Mouse (Mus musculus) small intestine, adult 2 months (tissue): Measurements from ENCODE around the gene Csf2rb2. TPM values are rescaled to one million over a fixed set of nuclear protein-coding genes. Genes with fewer than 3 reads are reported as not detected.
"Not testable (repeated sequence)": the region's sequence is repeated elsewhere in the genome, so short reads cannot be mapped to it uniquely, and the experiment has no call there.

ENCODE experiments used
- H3K27ac ChIP-seq: fragments of 200-500 bp; 2 replicates; pipeline ENCODE4 v1.5.1; 2012; ENCODE audit warnings: low read depth, low read length, control low read depth, inconsistent platforms; ENCODE audit not compliant: insufficient read depth
- H3K27me3 ChIP-seq: fragments of 200-500 bp; 2 replicates; pipeline ENCODE4 v1.6.1; 2012; ENCODE audit warnings: mild to moderate bottlenecking, moderate library complexity, low read length, inconsistent platforms; ENCODE audit not compliant: control insufficient read depth, insufficient read depth
- H3K36me3 ChIP-seq: fragments of 200-500 bp; 2 replicates; pipeline ENCODE4 v1.6.1; 2012; ENCODE audit warnings: mild to moderate bottlenecking, low read length, control low read depth, inconsistent platforms; ENCODE audit not compliant: control insufficient read depth, insufficient read depth
- H3K4me1 ChIP-seq: fragments of 200-500 bp; 2 replicates; pipeline ENCODE4 v1.6.1; 2012; ENCODE audit warnings: low read length, inconsistent platforms, mixed read lengths; ENCODE audit not compliant: control insufficient read depth, insufficient read depth, insufficient read length
- H3K4me3 ChIP-seq: fragments of 200-500 bp; 2 replicates; pipeline ENCODE4 v1.5.1; 2012; ENCODE audit warnings: low read depth, mild to moderate bottlenecking, control low read depth, inconsistent platforms, low read length, moderate library complexity
- CTCF ChIP-seq: fragments of 200-500 bp; IDR thresholded peaks from 2 replicates; pipeline ENCODE4 v1.5.1; 2012; ENCODE audit warnings: low read depth, mild to moderate bottlenecking, control low read depth, inconsistent platforms, low read length, moderate library complexity, mixed read lengths; ENCODE audit not compliant: insufficient replicate concordance, insufficient read length; ENCODE audit errors: extremely low read depth
- POLR2A ChIP-seq: fragments of 200-500 bp; IDR thresholded peaks from 2 replicates; pipeline ENCODE4 v1.6.1; 2012; ENCODE audit warnings: low read depth, mild to moderate bottlenecking, control low read depth, inconsistent platforms, low read length, moderate library complexity
- WGBS: fragments of 180-500 bp; shearing (Covaris S2); methylation state at CpG from one replicate; pipeline ENCODE4 v1.1.7; 2018; 5-methylcytosine and 5-hydroxymethylcytosine counted together
- polyA plus RNA-seq: library from polyadenylated mRNA; depleted of rRNA; stranded (reverse); fragments of >200 nt; gene quantifications from 2 replicates; pipeline ENCODE4 v1.2.3, GENCODE M21; 2012

The Csf2rb2 gene
- polyA plus RNA-seq, 1 experiment = 3.5 TPM

GRCm38 (mm10) chr15:78326747-78327146 lies 21.2 kb upstream of the Csf2rb2 start:
- H3K27ac ChIP-seq = no peak overlapping the region
- peak overlapping the region; percentile 22 for H3K4me3 ChIP-seq
- no peaks in the 10 kb centered on the region for H3K4me1 ChIP-seq
- no peaks in the 10 kb centered on the region for H3K27me3 ChIP-seq
- H3K36me3 ChIP-seq = no peaks in the 10 kb centered on the region
- WGBS = 85% methylated on average over 10 of the region's 10 CpGs
- TF ChIP-seq POLR2A (no peak), CTCF (no peak)

- WGBS = 44% methylated on average over 11 of the region's 11 CpGs
- Histone ChIP-seq H3K27me3 (no peaks in the 10 kb centered on the region), H3K4me1 (no peaks in the 10 kb centered on the region), H3K36me3 (no peaks in the 10 kb centered on the region), H3K4me3 (peak within 1 kb of the TSS; percentile 42), H3K27ac (peak within 1 kb of the TSS; percentile 20; the same call in 1 of the 2 replicates)
- TF ChIP-seq CTCF = no peak
- TF ChIP-seq POLR2A = no peak
Measured at GRCm38 (mm10) chr15:78325671-78326339, 20.3 kb upstream of the Csf2rb2 start, which contains the start of gene Csf2rb. TSS of gene Csf2rb (plus strand) at chr15:78325752.

GRCm38 (mm10) chr15:78324294-78324693 lies 18.8 kb upstream of the Csf2rb2 start:
- Histone ChIP-seq H3K27ac (no peak overlapping the region), H3K4me1 (no peaks in the 10 kb centered on the region), H3K27me3 (no peaks in the 10 kb centered on the region), H3K4me3 (no peak overlapping the region), H3K36me3 (no peaks in the 10 kb centered on the region)
- TF ChIP-seq CTCF (no peak), POLR2A (no peak)
- WGBS = 83% methylated on average over 2 of the region's 2 CpGs

GRCm38 (mm10) chr15:78323366-78323765 lies 17.8 kb upstream of the Csf2rb2 start:
- Histone ChIP-seq H3K4me1 (no peaks in the 10 kb centered on the region), H3K4me3 (no peak overlapping the region), H3K27ac (no peak overlapping the region), H3K27me3 (no peaks in the 10 kb centered on the region), H3K36me3 (no peaks in the 10 kb centered on the region)
- TF ChIP-seq CTCF (no peak), POLR2A (no peak)
- WGBS = 59% methylated on average over 1 of the region's 1 CpGs

GRCm38 (mm10) chr15:78320825-78321496 lies 15.4 kb upstream of the Csf2rb2 start:
- no peak overlapping the region for H3K4me3 ChIP-seq

GRCm38 (mm10) chr15:78318338-78319171 lies 13.0 kb upstream of the Csf2rb2 start:
- WGBS = 59% methylated on average over 2 of the region's 2 CpGs
- H3K4me1 ChIP-seq, H3K36me3 ChIP-seq: not testable (repeated sequence)

More at GRCm38 (mm10) chr15:78320825-78321496, 15.4 kb upstream of the Csf2rb2 start:
- Histone ChIP-seq H3K36me3 (no peaks in the 10 kb centered on the region), H3K4me1 (no peaks in the 10 kb centered on the region), H3K27ac (no peak overlapping the region), H3K27me3 (no peaks in the 10 kb centered on the region)
- TF ChIP-seq POLR2A (no peak), CTCF (peak; percentile 71)
- WGBS = 11% methylated on average over 5 of the region's 5 CpGs

GRCm38 (mm10) chr15:78313659-78314058 lies 8.1 kb upstream of the Csf2rb2 start:
- H3K36me3 ChIP-seq, H3K27ac ChIP-seq, H3K4me3 ChIP-seq, H3K4me1 ChIP-seq, H3K27me3 ChIP-seq: not testable (repeated sequence)
- WGBS = 77% methylated on average over 5 of the region's 5 CpGs

More at GRCm38 (mm10) chr15:78318338-78319171, 13.0 kb upstream of the Csf2rb2 start:
- H3K27ac ChIP-seq, H3K27me3 ChIP-seq, H3K4me3 ChIP-seq: not testable (repeated sequence)

GRCm38 (mm10) chr15:78312421-78313233 lies 7.1 kb upstream of the Csf2rb2 start:
- 69% methylated on average over 4 of the region's 4 CpGs for WGBS
- H3K27me3 ChIP-seq, H3K4me3 ChIP-seq, H3K27ac ChIP-seq, H3K4me1 ChIP-seq, H3K36me3 ChIP-seq: not testable (repeated sequence)
